Mouse (Mus musculus): Measurements from ENCODE around the gene Vash1. TPM values are rescaled to one million over a fixed set of nuclear protein-coding genes. Genes with fewer than 3 reads are reported as not detected.
A peak's percentile ranks its signal among the peaks of the same experiment; 100 is the strongest.

Vash1 gene
- polyA plus RNA-seq, 1 experiment from 2014 or later: 6.4 TPM

- Histone ChIP-seq H3K9ac (ENCODE audit: low read depth, low read length) (no peak overlapping the region), H3K27me3 (ENCODE audit: insufficient read depth, low read length) (no peaks in the 10 kb centered on the region), H3K4me2 (ENCODE audit: low read length) (no peak overlapping the region), H3K4me1 (replicated peaks; ENCODE audit: insufficient read depth, low read length) (no peaks in the 10 kb centered on the region), H3K36me3 (ENCODE audit: insufficient read depth, low read length) (no peaks in the 10 kb centered on the region), H3K9me3 (replicated peaks; ENCODE audit: low read length) (no peaks in the 10 kb centered on the region), H3K4me3 (replicated peaks; ENCODE audit: low read depth, low read length) (no peak overlapping the region), H3K27ac (no peak overlapping the region)
- DNase-seq (ENCODE audit: low spot score) (peak; percentile 44), ATAC-seq (replicated peaks; ENCODE audit: low FRiP score, low read depth) (no peak)
- TF ChIP-seq CTCF (IDR thresholded peaks at IDR 0.05; ENCODE audit: low read depth): peak; percentile 55
- 50% methylated on average over 3 of the region's 3 CpGs for WGBS
These were observed 12.8 kb upstream of the Vash1 start for GRCm38 (mm10) chr12:86665656-86666055.

- no peak for TF ChIP-seq CTCF (IDR thresholded peaks at IDR 0.05; ENCODE audit: low read depth)
- Histone ChIP-seq H3K27me3 (ENCODE audit: insufficient read depth, low read length) (no peaks in the 10 kb centered on the region), H3K4me2 (ENCODE audit: low read length) (no peak overlapping the region), H3K36me3 (ENCODE audit: insufficient read depth, low read length) (no peaks in the 10 kb centered on the region), H3K9ac (ENCODE audit: low read depth, low read length) (no peak overlapping the region), H3K9me3 (replicated peaks; ENCODE audit: low read length) (no peaks in the 10 kb centered on the region), H3K27ac (no peak overlapping the region), H3K4me3 (replicated peaks; ENCODE audit: low read depth, low read length) (no peak overlapping the region), H3K4me1 (replicated peaks; ENCODE audit: insufficient read depth, low read length) (no peaks in the 10 kb centered on the region)
- no peak for DNase-seq (ENCODE audit: low spot score)
- WGBS: 88% methylated on average over 2 of the region's 2 CpGs
- ATAC-seq (replicated peaks; ENCODE audit: low FRiP score, low read depth): no peak
These were observed 10.1 kb upstream of the Vash1 start for GRCm38 (mm10) chr12:86668404-86668803.

DNA sequence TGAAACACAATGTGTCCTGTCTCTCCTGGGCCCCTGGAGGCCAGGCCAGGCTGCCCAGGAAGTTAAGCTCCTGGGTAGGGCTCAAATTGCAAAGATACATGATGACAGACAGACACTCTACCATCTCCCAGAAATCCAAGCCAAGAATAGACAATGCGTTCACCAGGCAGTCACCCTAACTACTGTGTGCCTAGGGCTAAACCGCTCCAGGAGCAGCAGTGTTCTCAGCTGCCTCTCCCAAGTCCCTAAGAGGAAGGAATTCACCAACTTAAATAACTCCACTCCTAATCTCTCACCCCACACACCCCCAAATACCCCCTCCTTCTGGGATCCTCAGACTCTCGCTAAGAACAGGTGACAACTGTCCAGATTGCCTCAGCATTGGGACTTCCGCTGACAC lies 6.4 kb upstream of the Vash1 start:
- Histone ChIP-seq H3K27ac (no peak overlapping the region), H3K4me1 (replicated peaks; ENCODE audit: insufficient read depth, low read length) (no peaks in the 10 kb centered on the region), H3K9me3 (replicated peaks; ENCODE audit: low read length) (no peaks in the 10 kb centered on the region; the same call in 1 of the 2 replicates), H3K4me3 (replicated peaks; ENCODE audit: low read depth, low read length) (no peak overlapping the region), H3K9ac (ENCODE audit: low read depth, low read length) (no peak overlapping the region), H3K4me2 (ENCODE audit: low read length) (no peak overlapping the region), H3K27me3 (ENCODE audit: insufficient read depth, low read length) (no peaks in the 10 kb centered on the region), H3K36me3 (ENCODE audit: insufficient read depth, low read length) (no peaks in the 10 kb centered on the region)
- DNase-seq (ENCODE audit: low spot score): no peak
- no peak for ATAC-seq (replicated peaks; ENCODE audit: low FRiP score, low read depth)
- 73% methylated on average over 4 of the region's 4 CpGs for WGBS
- TF ChIP-seq CTCF (IDR thresholded peaks at IDR 0.05; ENCODE audit: low read depth): no peak

GRCm38 (mm10) chr12:86672507-86672906 lies 6.0 kb upstream of the Vash1 start:
- Histone ChIP-seq H3K4me2 (ENCODE audit: low read length) (no peak overlapping the region), H3K4me1 (replicated peaks; ENCODE audit: insufficient read depth, low read length) (no peaks in the 10 kb centered on the region), H3K36me3 (ENCODE audit: insufficient read depth, low read length) (no peaks in the 10 kb centered on the region), H3K27me3 (ENCODE audit: insufficient read depth, low read length) (no peaks in the 10 kb centered on the region), H3K27ac (no peak overlapping the region), H3K4me3 (replicated peaks; ENCODE audit: low read depth, low read length) (no peak overlapping the region), H3K9ac (ENCODE audit: low read depth, low read length) (no peak overlapping the region), H3K9me3 (replicated peaks; ENCODE audit: low read length) (no peaks in the 10 kb centered on the region; the same call in 1 of the 2 replicates)
- 78% methylated on average over 5 of the region's 5 CpGs for WGBS
- no peak for TF ChIP-seq CTCF (IDR thresholded peaks at IDR 0.05; ENCODE audit: low read depth)
- DNase-seq (ENCODE audit: low spot score) (no peak), ATAC-seq (replicated peaks; ENCODE audit: low FRiP score, low read depth) (no peak)

DNA sequence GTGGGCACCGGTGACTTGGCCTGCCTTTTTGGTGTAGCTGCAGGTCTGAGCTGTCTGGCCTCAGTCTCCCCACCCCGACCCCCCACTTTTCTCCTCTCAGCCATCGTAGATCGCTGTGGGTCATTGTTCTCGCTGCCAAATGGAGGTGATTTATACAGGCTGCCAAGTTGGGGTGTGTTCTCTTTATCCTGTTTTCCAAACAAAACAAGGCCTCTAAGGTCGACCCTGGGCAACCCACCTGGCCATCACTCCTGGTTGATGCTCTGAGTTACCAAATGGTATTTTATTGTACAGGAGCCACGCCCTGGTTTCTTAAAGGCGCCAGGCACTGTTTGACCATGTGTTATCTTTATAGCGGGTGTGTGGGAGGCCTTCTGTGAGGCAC lies 1.0 kb downstream of the Vash1 start:
- Histone ChIP-seq H3K27me3 (ENCODE audit: insufficient read depth, low read length) (no peaks in the 10 kb centered on the region), H3K4me1 (replicated peaks; ENCODE audit: insufficient read depth, low read length) (peaks cover 13% of the 10 kb centered on the region; the same call in 1 of the 2 replicates), H3K27ac (no peak overlapping the region), H3K4me2 (ENCODE audit: low read length) (peak overlapping the region; percentile 100), H3K4me3 (replicated peaks; ENCODE audit: low read depth, low read length) (peak overlapping the region; percentile 70), H3K9me3 (replicated peaks; ENCODE audit: low read length) (no peaks in the 10 kb centered on the region; the same call in 1 of the 2 replicates), H3K9ac (ENCODE audit: low read depth, low read length) (peak overlapping the region; percentile 72), H3K36me3 (ENCODE audit: insufficient read depth, low read length) (no peaks in the 10 kb centered on the region)
- DNase-seq (ENCODE audit: low spot score) (no peak), ATAC-seq (replicated peaks; ENCODE audit: low FRiP score, low read depth) (no peak)
- TF ChIP-seq CTCF (IDR thresholded peaks at IDR 0.05; ENCODE audit: low read depth): no peak
- 2% methylated on average over 9 of the region's 9 CpGs for WGBS

DNA sequence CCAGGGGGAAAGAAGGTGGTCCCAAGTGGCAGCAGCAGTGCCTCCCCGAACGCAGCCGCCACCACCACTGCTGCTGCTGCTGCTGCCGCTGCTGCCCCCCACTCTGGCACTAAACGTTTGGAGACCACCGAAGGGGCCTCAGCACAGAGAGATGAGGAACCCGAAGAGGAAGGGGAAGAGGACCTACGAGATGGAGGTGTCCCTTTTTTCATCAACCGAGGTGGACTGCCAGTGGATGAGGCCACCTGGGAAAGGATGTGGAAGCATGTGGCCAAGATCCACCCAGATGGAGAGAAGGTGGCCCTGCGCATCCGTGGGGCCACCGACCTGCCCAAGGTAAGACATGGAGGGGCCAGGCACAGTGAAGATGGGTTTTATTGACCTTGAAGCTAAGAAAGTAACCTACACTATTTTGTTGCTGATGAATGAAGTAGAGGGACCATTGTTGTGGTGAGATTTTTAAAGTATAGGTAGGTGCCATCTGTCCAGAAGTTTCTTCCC lies 1.5 kb downstream of the Vash1 start:
- H3K36me3 ChIP-seq (ENCODE audit: insufficient read depth, low read length): no peaks in the 10 kb centered on the region
- no peaks in the 10 kb centered on the region for H3K27me3 ChIP-seq (ENCODE audit: insufficient read depth, low read length)
- WGBS: 16% methylated on average over 12 of the region's 12 CpGs
- no peak overlapping the region for H3K27ac ChIP-seq
- H3K4me3 ChIP-seq (replicated peaks; ENCODE audit: low read depth, low read length): peak overlapping the region; percentile 70
- H3K9me3 ChIP-seq (replicated peaks; ENCODE audit: low read length): no peaks in the 10 kb centered on the region
- peak overlapping the region; percentile 100 for H3K4me2 ChIP-seq (ENCODE audit: low read length)
- H3K9ac ChIP-seq (ENCODE audit: low read depth, low read length): peak overlapping the region; percentile 72; the same call in 1 of the 2 replicates
- DNase-seq (ENCODE audit: low spot score): no peak
- peaks cover 13% of the 10 kb centered on the region; the same call in 1 of the 2 replicates for H3K4me1 ChIP-seq (replicated peaks; ENCODE audit: insufficient read depth, low read length)
- no peak for TF ChIP-seq CTCF (IDR thresholded peaks at IDR 0.05; ENCODE audit: low read depth)
- no peak for ATAC-seq (replicated peaks; ENCODE audit: low FRiP score, low read depth)

Measured in kidney, postnatal 0 days (tissue).